ENCODE assay signal across 8 mouse cellular contexts in the genomic region with DNA sequence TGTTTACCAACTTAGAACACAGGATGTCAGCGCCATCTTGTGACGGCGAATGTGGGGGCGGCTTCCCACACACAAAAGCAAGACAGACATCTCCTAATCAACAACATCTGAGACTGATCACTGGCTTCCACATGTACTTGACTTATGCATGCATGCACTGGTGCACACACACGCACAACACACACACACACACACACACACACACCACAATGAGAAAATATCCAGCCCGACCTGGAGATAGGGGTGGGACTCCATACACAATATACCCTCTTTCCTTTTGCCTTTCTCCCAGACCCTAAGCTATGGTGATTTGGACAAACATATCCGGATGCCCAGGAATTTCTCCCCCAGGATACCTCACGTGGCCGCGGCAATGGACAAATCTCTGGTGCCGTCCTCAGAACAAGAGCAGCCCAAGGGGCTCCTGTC. TPM values are rescaled to one million over a fixed set of nuclear protein-coding genes. Genes with fewer than 3 reads are reported as not detected.
DNase-seq lines count a peak whose midpoint lies in the region; ATAC-seq and TF ChIP-seq lines count a peak whose summit lies in the region.

No protein-coding gene starts in this region.

- H3K4me2 ChIP-seq in embryonic facial prominence, embryonic 11.5 days (ENCODE audit: low read depth, low read length): peak overlapping the region; percentile 16; the same call in 1 of the 2 replicates
- peak overlapping the region; percentile 44 for H3K4me2 ChIP-seq in hindbrain, embryonic 13.5 days
- H3K4me2 ChIP-seq in limb, embryonic 14.5 days (replicated peaks; ENCODE audit: low read depth, low read length, severe bottlenecking): peak overlapping the region; percentile 40
- peak overlapping the region; percentile 45 for H3K4me2 ChIP-seq in midbrain, embryonic 15.5 days

- TF ChIP-seq POLR2A in limb, embryonic 14.5 days (IDR thresholded peaks at IDR 0.05; ENCODE audit: borderline replicate concordance, extremely low read depth, insufficient read depth, insufficient read length): no peak

- peak; percentile 96 for DNase-seq in heart, adult 11 months
- no peak for DNase-seq in heart, adult 8-10 months (ENCODE audit: low spot score)
- peak; percentile 80 for DNase-seq in embryonic facial prominence, embryonic 11.5 days (ENCODE audit: low spot score)
- DNase-seq in limb, embryonic 14.5 days (ENCODE audit: low spot score): peak; percentile 68
- peak; percentile 53 for DNase-seq in thymus, postnatal 14 days
- DNase-seq in urinary bladder, adult 2 months (ENCODE audit: low spot score): no peak

- H3K36me3 ChIP-seq in embryonic facial prominence, embryonic 11.5 days (replicated peaks; ENCODE audit: control insufficient read depth, insufficient read depth, low read depth, low read length): no peaks in the 10 kb centered on the region
- H3K36me3 ChIP-seq in hindbrain, embryonic 13.5 days: no peaks in the 10 kb centered on the region
- H3K36me3 ChIP-seq in limb, embryonic 14.5 days (ENCODE audit: control insufficient read depth, insufficient read depth, low read length): no peaks in the 10 kb centered on the region
- no peaks in the 10 kb centered on the region for H3K36me3 ChIP-seq in midbrain, embryonic 15.5 days (replicated peaks)

- H3K4me3 ChIP-seq in embryonic facial prominence, embryonic 11.5 days (ENCODE audit: low read depth, low read length): no peak overlapping the region
- H3K4me3 ChIP-seq in hindbrain, embryonic 13.5 days: no peak overlapping the region
- H3K4me3 ChIP-seq in limb, embryonic 14.5 days (replicated peaks; ENCODE audit: low read length): peak overlapping the region; percentile 19
- H3K4me3 ChIP-seq in midbrain, embryonic 15.5 days: 0 out of 2 replicates have a peak overlapping the region, but pooled peaks have one; percentile 10

- H3K9ac ChIP-seq in embryonic facial prominence, embryonic 11.5 days (replicated peaks; ENCODE audit: low read length): peak overlapping the region; percentile 10; the same call in 1 of the 2 replicates
- peak overlapping the region; percentile 60 for H3K9ac ChIP-seq in hindbrain, embryonic 13.5 days
- H3K9ac ChIP-seq in limb, embryonic 14.5 days (ENCODE audit: low read depth, low read length, severe bottlenecking): peak overlapping the region; percentile 1; the same call in 1 of the 2 replicates
- H3K9ac ChIP-seq in midbrain, embryonic 15.5 days: peak overlapping the region; percentile 29; the same call in 1 of the 2 replicates

- H3K9me3 ChIP-seq in embryonic facial prominence, embryonic 11.5 days (replicated peaks; ENCODE audit: control insufficient read depth, low read length): no peaks in the 10 kb centered on the region
- H3K9me3 ChIP-seq in hindbrain, embryonic 13.5 days: no peaks in the 10 kb centered on the region
- no peaks in the 10 kb centered on the region for H3K9me3 ChIP-seq in limb, embryonic 14.5 days (ENCODE audit: control insufficient read depth, low read length)
- H3K9me3 ChIP-seq in midbrain, embryonic 15.5 days: no peaks in the 10 kb centered on the region

- ATAC-seq in embryonic facial prominence, embryonic 11.5 days (replicated peaks; ENCODE audit: insufficient number of reproducible peaks, low FRiP score, low TSS enrichment, low read depth): no peak
- 0 out of 2 replicates have a peak, but pooled peaks have one; percentile 8 for ATAC-seq in hindbrain, embryonic 13.5 days (ENCODE audit: low FRiP score)
- ATAC-seq in limb, embryonic 14.5 days (ENCODE audit: low FRiP score, low read depth): no peak
- no peak for ATAC-seq in midbrain, embryonic 15.5 days (replicated peaks)

- no peaks in the 10 kb centered on the region; the same call in 1 of the 2 replicates for H3K4me1 ChIP-seq in embryonic facial prominence, embryonic 11.5 days (ENCODE audit: control insufficient read depth, insufficient read depth, low read length)
- H3K4me1 ChIP-seq in hindbrain, embryonic 13.5 days (replicated peaks): peaks cover 21% of the 10 kb centered on the region
- H3K4me1 ChIP-seq in limb, embryonic 14.5 days (ENCODE audit: control insufficient read depth, insufficient read depth, low read length): peaks cover 12% of the 10 kb centered on the region
- peaks cover 21% of the 10 kb centered on the region for H3K4me1 ChIP-seq in midbrain, embryonic 15.5 days

- no peaks in the 10 kb centered on the region for H3K27me3 ChIP-seq in embryonic facial prominence, embryonic 11.5 days (ENCODE audit: control insufficient read depth, insufficient read depth, low read length)
- H3K27me3 ChIP-seq in hindbrain, embryonic 13.5 days: no peaks in the 10 kb centered on the region
- H3K27me3 ChIP-seq in limb, embryonic 14.5 days (ENCODE audit: control insufficient read depth, insufficient read depth, low read length): no peaks in the 10 kb centered on the region
- no peaks in the 10 kb centered on the region for H3K27me3 ChIP-seq in midbrain, embryonic 15.5 days (replicated peaks)

- 46% methylated on average over 11 of the region's 11 CpGs for WGBS in embryonic facial prominence, embryonic 11.5 days
- WGBS in hindbrain, embryonic 13.5 days: 39% methylated on average over 11 of the region's 11 CpGs
- WGBS in limb, embryonic 14.5 days: 30% methylated on average over 11 of the region's 11 CpGs
- WGBS in midbrain, embryonic 15.5 days: 38% methylated on average over 11 of the region's 11 CpGs

- H3K27ac ChIP-seq in embryonic facial prominence, embryonic 11.5 days (replicated peaks; ENCODE audit: low read depth, low read length): peak overlapping the region; percentile 38; the same call in 1 of the 2 replicates
- H3K27ac ChIP-seq in hindbrain, embryonic 13.5 days: peak overlapping the region; percentile 85
- H3K27ac ChIP-seq in limb, embryonic 14.5 days (replicated peaks; ENCODE audit: low read depth, low read length): peak overlapping the region; percentile 59
- peak overlapping the region; percentile 79 for H3K27ac ChIP-seq in midbrain, embryonic 15.5 days

RNA-seq across cellular contexts. Expression of gene Dcaf7, which starts 3.2 kb away (rescaled TPM):
- total RNA-seq in heart, adult 8-10 months (2022): 10 to 100 TPM; 35.1 to 41.9 (median 38.4) TPM
- polyA plus RNA-seq in embryonic facial prominence, embryonic 11.5 days (2014; fragmentation: Nextera tagmentation; extraction: Ambion mirVana): 59.9 and 68.6 TPM in 2 replicates
- 117 and 123 TPM in 2 replicates for polyA plus RNA-seq in hindbrain, embryonic 13.5 days (2015; fragmentation: Nextera tagmentation; extraction: Ambion mirVana)
- 63.0 and 75.6 TPM in 2 replicates for polyA plus RNA-seq in limb, embryonic 14.5 days (2012; rRNA removed)
- polyA plus RNA-seq in limb, embryonic 14.5 days (2014; fragmentation: Nextera tagmentation; extraction: Ambion mirVana): 63.3 and 71.6 TPM in 2 replicates
- 165 and 174 TPM in 2 replicates for polyA plus RNA-seq in midbrain, embryonic 15.5 days (2015; fragmentation: Nextera tagmentation; extraction: Ambion mirVana)
- polyA plus RNA-seq in urinary bladder, adult 2 months (2012; rRNA removed): 38.9 and 40.4 TPM in 2 replicates

RNA-seq across cellular contexts. Expression of gene Kcnh6, which starts 25.6 kb away (rescaled TPM):
- not detected for total RNA-seq in heart, adult 8-10 months (2022)
- 0.32 and 0.33 TPM in 2 replicates for polyA plus RNA-seq in embryonic facial prominence, embryonic 11.5 days (2014; fragmentation: Nextera tagmentation; extraction: Ambion mirVana)
- polyA plus RNA-seq in hindbrain, embryonic 13.5 days (2015; fragmentation: Nextera tagmentation; extraction: Ambion mirVana): 1.7 and 2.3 TPM in 2 replicates
- polyA plus RNA-seq in limb, embryonic 14.5 days (2012; rRNA removed): 0.20 and 0.32 TPM in 2 replicates
- 0.23 and 0.32 TPM in 2 replicates for polyA plus RNA-seq in limb, embryonic 14.5 days (2014; fragmentation: Nextera tagmentation; extraction: Ambion mirVana)
- 1.7 and 2.0 TPM in 2 replicates for polyA plus RNA-seq in midbrain, embryonic 15.5 days (2015; fragmentation: Nextera tagmentation; extraction: Ambion mirVana)
- 0.04 TPM in 2 replicates for polyA plus RNA-seq in urinary bladder, adult 2 months (2012; rRNA removed)

RNA-seq across cellular contexts. Expression of gene Taco1, which starts 32.4 kb away (rescaled TPM):
- 10 to 100 TPM; 56.4 to 73.0 (median 65.0) TPM for total RNA-seq in heart, adult 8-10 months (2022)
- polyA plus RNA-seq in embryonic facial prominence, embryonic 11.5 days (2014; fragmentation: Nextera tagmentation; extraction: Ambion mirVana): 11.1 and 11.4 TPM in 2 replicates
- 8.1 and 8.4 TPM in 2 replicates for polyA plus RNA-seq in hindbrain, embryonic 13.5 days (2015; fragmentation: Nextera tagmentation; extraction: Ambion mirVana)
- polyA plus RNA-seq in limb, embryonic 14.5 days (2012; rRNA removed): 14.5 and 15.1 TPM in 2 replicates
- 7.4 and 7.8 TPM in 2 replicates for polyA plus RNA-seq in limb, embryonic 14.5 days (2014; fragmentation: Nextera tagmentation; extraction: Ambion mirVana)
- 7.1 and 7.7 TPM in 2 replicates for polyA plus RNA-seq in midbrain, embryonic 15.5 days (2015; fragmentation: Nextera tagmentation; extraction: Ambion mirVana)
- 11.3 and 13.1 TPM in 2 replicates for polyA plus RNA-seq in urinary bladder, adult 2 months (2012; rRNA removed)

RNA-seq across cellular contexts. Expression of gene Ace3, which starts 39.0 kb away (rescaled TPM):
- not detected for total RNA-seq in heart, adult 8-10 months (2022)
- polyA plus RNA-seq in embryonic facial prominence, embryonic 11.5 days (2014; fragmentation: Nextera tagmentation; extraction: Ambion mirVana): not detected in 2 replicates
- polyA plus RNA-seq in hindbrain, embryonic 13.5 days (2015; fragmentation: Nextera tagmentation; extraction: Ambion mirVana): 0.08 TPM in 1 of 2 replicates, not detected in the other
- polyA plus RNA-seq in limb, embryonic 14.5 days (2012; rRNA removed): not detected in 2 replicates
- not detected in 2 replicates for polyA plus RNA-seq in limb, embryonic 14.5 days (2014; fragmentation: Nextera tagmentation; extraction: Ambion mirVana)
- polyA plus RNA-seq in midbrain, embryonic 15.5 days (2015; fragmentation: Nextera tagmentation; extraction: Ambion mirVana): not detected in 2 replicates
- not detected in 2 replicates for polyA plus RNA-seq in urinary bladder, adult 2 months (2012; rRNA removed)

RNA-seq across cellular contexts. Expression of gene Map3k3, which starts 50.9 kb away (rescaled TPM):
- total RNA-seq in heart, adult 8-10 months (2022): 10 to 100 TPM; 34.7 to 38.5 (median 36.1) TPM
- 15.7 and 16.8 TPM in 2 replicates for polyA plus RNA-seq in embryonic facial prominence, embryonic 11.5 days (2014; fragmentation: Nextera tagmentation; extraction: Ambion mirVana)
- 15.1 and 15.7 TPM in 2 replicates for polyA plus RNA-seq in hindbrain, embryonic 13.5 days (2015; fragmentation: Nextera tagmentation; extraction: Ambion mirVana)
- 48.5 and 54.5 TPM in 2 replicates for polyA plus RNA-seq in limb, embryonic 14.5 days (2012; rRNA removed)
- polyA plus RNA-seq in limb, embryonic 14.5 days (2014; fragmentation: Nextera tagmentation; extraction: Ambion mirVana): 33.3 and 37.5 TPM in 2 replicates
- 13.7 and 14.9 TPM in 2 replicates for polyA plus RNA-seq in midbrain, embryonic 15.5 days (2015; fragmentation: Nextera tagmentation; extraction: Ambion mirVana)
- polyA plus RNA-seq in urinary bladder, adult 2 months (2012; rRNA removed): 38.1 and 39.1 TPM in 2 replicates

Comparison
In these comparisons a context has a peak if more than half of its experiments do, and no peak if none do; other contexts are left out.
1. DNase-seq: peak in heart, adult 11 months (single experiment), embryonic facial prominence, embryonic 11.5 days (single experiment), limb, embryonic 14.5 days (single experiment) and thymus, postnatal 14 days (single experiment); none in heart, adult 8-10 months (single experiment) and urinary bladder, adult 2 months (single experiment).
2. H3K4me3 ChIP-seq: peak in limb, embryonic 14.5 days (single experiment) and midbrain, embryonic 15.5 days (single experiment); none in embryonic facial prominence, embryonic 11.5 days (single experiment) and hindbrain, embryonic 13.5 days (single experiment).
3. H3K9ac ChIP-seq: peak in every context shown above with its lines; median percentile 60 in hindbrain, embryonic 13.5 days; 29 in midbrain, embryonic 15.5 days; 10 in embryonic facial prominence, embryonic 11.5 days; 1 in limb, embryonic 14.5 days.
4. Peak in every context shown above with its lines, with median percentiles within 50 percentile points of each other: H3K27ac ChIP-seq and H3K4me2 ChIP-seq.